Mouse (Mus musculus): ENCODE measurements around the gene Ehd1. TPM values are rescaled to one million over a fixed set of nuclear protein-coding genes. Genes with fewer than 3 reads are reported as not detected.

Gene Ehd1
- polyA plus RNA-seq, 1 experiment from 2014 or later: 177 TPM

GRCm38 (mm10) chr19:6269798-6270475, 6.6 kb upstream of the Ehd1 start:
- H3K27me3 ChIP-seq (replicated peaks; ENCODE audit: control insufficient read depth, insufficient read depth, low read length): no peaks in the 10 kb centered on the region
- H3K36me3 ChIP-seq (ENCODE audit: control insufficient read depth, insufficient read depth): peaks cover 3% of the 10 kb centered on the region; the same call in 1 of the 2 replicates
- peak overlapping the region; percentile 81 for H3K27ac ChIP-seq (ENCODE audit: low read depth, low read length)
- H3K9me3 ChIP-seq (ENCODE audit: control insufficient read depth): no peaks in the 10 kb centered on the region
- no peak for ATAC-seq
- TF ChIP-seq CTCF (IDR thresholded peaks at IDR 0.05; ENCODE audit: low read depth): no peak
- H3K4me1 ChIP-seq (replicated peaks; ENCODE audit: control insufficient read depth, insufficient read depth, low read length): peaks cover 4% of the 10 kb centered on the region
- no peak overlapping the region for H3K9ac ChIP-seq (ENCODE audit: low read depth, low read length)
- H3K4me2 ChIP-seq (replicated peaks; ENCODE audit: low read depth): 0 out of 2 replicates have a peak overlapping the region, but pooled peaks have one; percentile 9
- H3K4me3 ChIP-seq (ENCODE audit: low read depth, low read length): no peak overlapping the region
- WGBS: 63% methylated on average over 8 of the region's 8 CpGs

DNA sequence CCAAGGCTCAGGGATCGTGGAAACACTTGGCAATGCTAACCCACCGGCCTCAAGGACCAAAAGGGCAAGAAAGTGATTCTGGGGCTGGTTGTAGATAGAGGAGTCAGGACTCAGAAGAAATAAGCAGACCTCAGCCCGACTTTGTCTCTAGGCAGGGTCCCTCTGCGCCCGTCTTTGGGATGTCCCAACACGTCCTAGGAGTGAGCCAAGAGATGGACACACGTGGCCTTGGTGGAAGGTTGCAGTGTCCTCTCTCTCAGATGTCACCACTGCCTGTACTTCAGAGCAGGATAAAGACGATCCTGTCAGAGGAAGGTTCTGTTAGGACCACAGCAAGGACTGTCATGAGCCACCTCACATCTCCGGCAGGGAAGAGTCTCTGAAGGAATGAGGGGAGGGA, 5.9 kb upstream of the Ehd1 start:
- H3K36me3 ChIP-seq (ENCODE audit: control insufficient read depth, insufficient read depth): no peaks in the 10 kb centered on the region; the same call in 1 of the 2 replicates
- H3K4me3 ChIP-seq (ENCODE audit: low read depth, low read length): no peak overlapping the region
- no peak overlapping the region for H3K4me2 ChIP-seq (replicated peaks; ENCODE audit: low read depth)
- no peak for TF ChIP-seq CTCF (IDR thresholded peaks at IDR 0.05; ENCODE audit: low read depth)
- H3K9ac ChIP-seq (ENCODE audit: low read depth, low read length): peak overlapping the region; percentile 13; the same call in 1 of the 2 replicates
- peaks cover 4% of the 10 kb centered on the region for H3K4me1 ChIP-seq (replicated peaks; ENCODE audit: control insufficient read depth, insufficient read depth, low read length)
- 43% methylated on average over 9 of the region's 9 CpGs for WGBS
- H3K9me3 ChIP-seq (ENCODE audit: control insufficient read depth): no peaks in the 10 kb centered on the region
- H3K27me3 ChIP-seq (replicated peaks; ENCODE audit: control insufficient read depth, insufficient read depth, low read length): no peaks in the 10 kb centered on the region
- ATAC-seq: no peak
- peak overlapping the region; percentile 81 for H3K27ac ChIP-seq (ENCODE audit: low read depth, low read length)

DNA sequence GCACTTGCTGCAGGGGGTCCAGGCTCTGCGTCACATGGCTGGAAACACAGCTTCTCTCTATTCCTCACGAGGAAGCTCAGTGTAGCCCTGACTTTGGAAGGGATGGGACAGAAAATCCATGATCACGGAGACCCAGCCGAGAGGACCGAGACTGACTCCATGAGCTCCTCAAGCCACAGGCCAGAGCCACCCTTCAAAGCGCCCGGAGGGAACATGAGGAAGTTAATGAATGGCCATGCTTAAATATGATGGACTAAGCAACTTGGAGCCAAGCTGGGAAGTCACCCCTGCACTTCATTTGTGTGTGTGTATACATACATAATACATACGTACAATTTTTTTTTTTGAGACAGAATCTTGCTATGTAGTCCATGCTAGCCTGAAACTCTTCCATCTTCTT, 5.3 kb upstream of the Ehd1 start:
- Histone ChIP-seq H3K36me3 (ENCODE audit: control insufficient read depth, insufficient read depth) (no peaks in the 10 kb centered on the region), H3K27me3 (replicated peaks; ENCODE audit: control insufficient read depth, insufficient read depth, low read length) (no peaks in the 10 kb centered on the region), H3K9me3 (ENCODE audit: control insufficient read depth) (no peaks in the 10 kb centered on the region), H3K4me3 (ENCODE audit: low read depth, low read length) (no peak overlapping the region), H3K4me1 (replicated peaks; ENCODE audit: control insufficient read depth, insufficient read depth, low read length) (peaks cover 6% of the 10 kb centered on the region), H3K9ac (ENCODE audit: low read depth, low read length) (peak overlapping the region; percentile 13; the same call in 1 of the 2 replicates), H3K4me2 (replicated peaks; ENCODE audit: low read depth) (no peak overlapping the region), H3K27ac (ENCODE audit: low read depth, low read length) (peak overlapping the region; percentile 81)
- no peak for ATAC-seq
- 28% methylated on average over 8 of the region's 8 CpGs for WGBS
- no peak for TF ChIP-seq CTCF (IDR thresholded peaks at IDR 0.05; ENCODE audit: low read depth)

DNA sequence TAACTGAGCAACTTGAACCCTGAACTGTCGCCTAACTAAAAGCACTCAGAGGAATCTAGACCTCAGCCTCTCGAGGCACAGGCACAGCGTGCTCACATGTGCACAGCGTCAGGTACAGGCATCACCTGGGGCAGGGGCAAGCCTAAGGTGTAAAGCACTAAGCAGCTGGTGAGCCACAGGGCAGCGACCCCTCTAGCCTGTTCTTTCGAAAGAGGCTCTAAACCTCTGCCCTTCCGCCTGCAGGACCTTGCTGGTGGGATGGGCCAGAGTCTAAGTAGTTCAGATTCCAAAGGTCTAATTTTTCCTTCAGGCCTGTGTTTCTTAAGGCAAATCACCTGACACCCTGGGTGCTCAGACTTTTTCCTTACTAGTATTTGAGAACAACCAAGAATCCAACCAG, 4.5 kb upstream of the Ehd1 start:
- 40% methylated on average over 7 of the region's 7 CpGs for WGBS
- peak; percentile 8 for TF ChIP-seq CTCF (IDR thresholded peaks at IDR 0.05; ENCODE audit: low read depth)
- Histone ChIP-seq H3K9me3 (ENCODE audit: control insufficient read depth) (no peaks in the 10 kb centered on the region), H3K4me2 (replicated peaks; ENCODE audit: low read depth) (no peak overlapping the region), H3K4me3 (ENCODE audit: low read depth, low read length) (no peak overlapping the region), H3K27ac (ENCODE audit: low read depth, low read length) (peak overlapping the region; percentile 81), H3K36me3 (ENCODE audit: control insufficient read depth, insufficient read depth) (no peaks in the 10 kb centered on the region), H3K4me1 (replicated peaks; ENCODE audit: control insufficient read depth, insufficient read depth, low read length) (peaks cover 7% of the 10 kb centered on the region), H3K9ac (ENCODE audit: low read depth, low read length) (no peak overlapping the region; the same call in 1 of the 2 replicates), H3K27me3 (replicated peaks; ENCODE audit: control insufficient read depth, insufficient read depth, low read length) (no peaks in the 10 kb centered on the region)
- peak; percentile 62 for ATAC-seq

- Histone ChIP-seq H3K27me3 (replicated peaks; ENCODE audit: control insufficient read depth, insufficient read depth, low read length) (no peaks in the 10 kb centered on the region), H3K4me3 (ENCODE audit: low read depth, low read length) (no peak overlapping the region), H3K27ac (ENCODE audit: low read depth, low read length) (peak overlapping the region; percentile 81), H3K4me2 (replicated peaks; ENCODE audit: low read depth) (no peak overlapping the region), H3K9me3 (ENCODE audit: control insufficient read depth) (no peaks in the 10 kb centered on the region), H3K4me1 (replicated peaks; ENCODE audit: control insufficient read depth, insufficient read depth, low read length) (peaks cover 7% of the 10 kb centered on the region), H3K36me3 (ENCODE audit: control insufficient read depth, insufficient read depth) (no peaks in the 10 kb centered on the region), H3K9ac (ENCODE audit: low read depth, low read length) (no peak overlapping the region)
- WGBS: 61% methylated on average over 4 of the region's 4 CpGs
- TF ChIP-seq CTCF (IDR thresholded peaks at IDR 0.05; ENCODE audit: low read depth): no peak
- no peak for ATAC-seq
These were observed 3.8 kb upstream of the Ehd1 start for GRCm38 (mm10) chr19:6272738-6273137.

- Histone ChIP-seq H3K9ac (ENCODE audit: low read depth, low read length) (no peak overlapping the region), H3K36me3 (ENCODE audit: control insufficient read depth, insufficient read depth) (no peaks in the 10 kb centered on the region), H3K27me3 (replicated peaks; ENCODE audit: control insufficient read depth, insufficient read depth, low read length) (no peaks in the 10 kb centered on the region), H3K4me2 (replicated peaks; ENCODE audit: low read depth) (no peak overlapping the region), H3K9me3 (ENCODE audit: control insufficient read depth) (no peaks in the 10 kb centered on the region), H3K27ac (ENCODE audit: low read depth, low read length) (0 out of 2 replicates have a peak overlapping the region, but pooled peaks have one; percentile 21), H3K4me3 (ENCODE audit: low read depth, low read length) (no peak overlapping the region), H3K4me1 (replicated peaks; ENCODE audit: control insufficient read depth, insufficient read depth, low read length) (peaks cover 9% of the 10 kb centered on the region)
- no peak for ATAC-seq
- 59% methylated on average over 4 of the region's 4 CpGs for WGBS
- TF ChIP-seq CTCF (IDR thresholded peaks at IDR 0.05; ENCODE audit: low read depth): no peak
These were observed 2.9 kb upstream of the Ehd1 start for GRCm38 (mm10) chr19:6273592-6273991.
